Mouse (Mus musculus): ENCODE data around the gene 4930435E12Rik.
"Not testable (repeated sequence)": the region's sequence is repeated elsewhere in the genome, so short reads cannot be mapped to it uniquely, and the experiment has no call there.

Gene 4930435E12Rik

DNA sequence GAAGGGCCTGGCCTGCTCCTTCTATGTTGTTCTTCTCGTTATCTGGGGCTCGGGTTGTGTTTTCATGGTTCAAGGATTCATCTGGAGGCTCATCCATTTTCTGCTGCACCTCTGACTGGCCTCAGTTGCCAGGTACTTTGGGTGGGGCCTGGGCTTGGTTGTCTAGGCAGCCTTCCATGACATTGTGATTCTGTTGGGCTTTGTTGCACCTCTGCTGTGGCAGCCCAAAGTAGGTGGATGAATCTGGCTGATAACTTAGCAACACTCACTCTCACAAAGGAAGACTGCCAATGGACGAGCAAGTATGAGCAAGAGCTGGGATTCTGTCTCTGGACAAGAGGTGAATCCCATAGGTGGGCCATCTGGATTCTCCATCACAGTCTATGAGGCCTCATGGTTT, at the start of gene 4930435E12Rik:
Gene 4930435E12Rik, minus strand, starts transcription at position 101 of the 400 bp plus-strand sequence.
- DNase-seq (ENCODE audit: low read depth, low spot score) = no peak

DNA sequence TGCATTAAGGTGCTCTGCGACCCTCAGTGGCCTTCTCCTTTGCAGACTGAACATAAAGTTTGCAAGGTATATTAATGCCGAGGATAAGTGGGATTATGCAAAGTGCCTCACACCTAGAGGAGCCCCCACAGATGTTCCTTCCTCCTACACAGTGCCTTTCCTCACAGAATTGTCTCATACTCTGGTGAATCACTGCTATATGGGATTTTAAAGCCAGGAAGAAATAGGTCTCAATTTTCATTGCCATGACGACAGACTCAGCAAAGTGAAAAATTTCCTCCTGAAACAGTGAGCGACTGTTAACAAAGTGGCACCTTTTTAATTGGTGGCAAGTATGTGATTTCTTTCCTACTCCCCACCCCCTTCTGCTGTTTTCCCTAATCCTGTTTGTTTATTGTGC, 45.9 kb upstream of the 4930435E12Rik start:
- DNase-seq (ENCODE audit: low read depth, low spot score) = no peak

DNA sequence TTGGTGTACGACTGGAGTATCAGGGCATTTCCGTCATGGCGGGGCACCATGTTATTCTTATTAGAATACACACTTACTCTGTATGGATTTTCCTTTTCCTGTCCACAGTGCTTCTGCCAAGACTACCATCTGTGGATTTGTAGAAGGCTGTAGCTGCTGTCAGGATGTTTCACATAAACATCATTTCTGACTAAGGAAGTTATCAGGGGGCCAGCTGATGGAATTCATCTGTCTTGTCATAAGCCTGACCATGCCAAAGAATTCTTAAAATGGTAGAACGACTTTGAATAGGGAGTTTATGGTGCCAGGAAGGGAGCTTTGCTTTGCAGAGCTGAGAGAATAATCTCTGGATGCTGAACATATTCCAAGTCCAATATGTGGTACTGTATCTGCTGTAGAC, 44.7 kb upstream of the 4930435E12Rik start:
- DNase-seq (ENCODE audit: low read depth, low spot score) = no peak

DNA sequence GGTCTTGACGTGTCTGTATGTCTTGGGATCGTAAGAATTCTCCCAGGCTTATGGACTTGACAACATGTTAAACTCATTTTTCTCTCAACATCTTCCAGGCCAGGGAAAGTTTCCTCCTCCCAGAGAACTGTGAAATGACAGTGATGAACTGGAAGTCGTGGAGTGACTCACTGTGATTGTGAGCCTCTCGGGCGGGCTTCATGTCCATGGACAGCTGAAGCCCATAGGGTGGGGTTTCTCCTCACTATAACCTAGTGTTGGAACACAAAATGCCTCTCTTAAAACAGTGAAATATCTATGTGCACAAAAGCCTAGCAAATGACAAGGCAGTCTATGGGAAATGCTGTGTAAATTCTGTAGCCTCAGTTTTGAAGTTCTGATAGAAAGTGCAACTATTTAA, 35.8 kb upstream of the 4930435E12Rik start:
- DNase-seq (ENCODE audit: low read depth, low spot score) = no peak

DNA sequence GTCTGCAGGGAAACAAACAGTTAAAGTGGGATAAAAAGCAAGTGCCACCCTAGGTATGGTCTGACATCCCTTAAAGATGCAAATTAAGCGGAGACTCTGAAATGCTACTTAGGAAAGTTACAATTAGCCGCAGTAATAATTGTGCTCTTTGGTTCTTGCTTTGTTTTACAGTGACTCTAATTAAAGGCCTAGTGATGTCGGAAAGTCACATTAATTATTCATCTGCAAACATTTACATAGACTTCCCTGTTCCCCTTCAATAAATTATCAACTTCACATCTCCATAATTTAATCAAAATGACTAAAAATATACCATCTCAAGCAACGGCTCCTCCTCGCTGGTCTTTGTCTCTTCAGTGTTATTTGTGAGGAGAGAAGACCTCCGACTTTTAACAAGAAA, 32.0 kb upstream of the 4930435E12Rik start:
- no peak for DNase-seq (ENCODE audit: low read depth, low spot score)

DNA sequence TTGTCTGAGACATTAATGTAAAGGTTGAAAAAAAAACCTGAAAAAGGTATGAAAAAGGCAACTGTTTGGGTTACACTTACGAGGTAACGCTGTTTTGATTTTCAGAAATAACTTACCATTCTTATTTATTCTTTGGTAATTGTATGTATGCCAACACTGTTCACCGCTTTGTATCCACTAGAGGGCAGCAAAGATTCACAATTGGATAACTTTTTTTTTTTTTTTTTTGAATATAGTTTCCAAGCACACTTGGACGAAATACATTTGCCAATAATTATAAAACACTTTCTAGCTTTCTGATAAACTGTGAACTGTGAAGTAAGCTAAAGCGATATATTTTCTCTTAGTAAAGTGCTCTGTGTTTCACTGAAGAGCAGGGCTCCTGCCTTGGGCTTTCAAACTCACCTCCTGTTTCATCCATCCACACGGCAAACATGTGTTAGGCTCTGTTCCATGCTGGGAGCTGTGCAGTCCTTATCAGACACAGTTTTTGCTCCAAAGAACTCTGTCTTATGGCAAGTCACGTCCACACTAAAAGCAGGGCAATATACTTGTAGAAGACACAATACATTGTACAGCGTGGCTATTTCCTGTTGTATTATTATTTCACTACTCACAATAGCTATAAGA, 29.7 kb upstream of the 4930435E12Rik start:
- peak; percentile 40 for DNase-seq (ENCODE audit: low read depth, low spot score)

DNA sequence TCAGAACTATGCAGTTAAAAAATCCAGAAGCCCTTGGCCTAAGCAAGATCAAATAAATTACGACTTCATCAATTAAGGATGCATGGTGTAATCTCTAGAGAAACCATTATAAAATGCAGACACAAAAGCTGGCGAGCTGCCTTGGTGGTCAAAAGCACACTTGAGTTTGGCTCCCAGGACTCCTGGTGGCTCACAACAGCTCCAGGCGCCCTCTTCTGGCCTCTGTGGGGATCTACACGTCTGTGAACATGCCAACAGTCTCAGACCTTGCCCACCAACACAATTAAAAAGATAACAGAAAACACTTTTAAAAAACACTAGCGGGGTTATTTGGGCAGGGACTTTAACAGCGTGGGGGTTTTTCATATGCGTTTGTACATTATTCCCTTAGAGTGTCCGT, 16.0 kb downstream of the 4930435E12Rik start:
- DNase-seq (ENCODE audit: low read depth, low spot score) = peak; percentile 63

DNA sequence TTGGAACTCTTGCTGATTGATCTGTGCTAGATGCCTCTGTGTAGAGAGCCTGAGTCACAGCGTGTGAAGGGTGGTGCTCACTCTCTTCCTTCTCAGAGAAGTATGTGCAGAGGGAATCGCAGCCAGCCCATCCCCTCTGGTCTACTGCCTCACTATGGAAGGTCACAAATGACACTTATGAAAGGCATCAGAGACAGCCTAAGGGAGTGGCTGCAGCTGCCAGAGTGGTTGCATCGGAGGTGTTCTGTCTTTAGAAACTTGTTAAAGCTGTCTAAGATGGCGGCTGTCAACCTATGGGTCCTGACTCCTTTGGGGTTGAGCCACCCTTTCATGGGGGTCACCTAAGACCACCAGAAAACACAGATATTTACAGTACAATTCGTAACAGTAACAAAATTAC, 18.4 kb downstream of the 4930435E12Rik start:
- no peak for DNase-seq (ENCODE audit: low read depth, low spot score)

DNA sequence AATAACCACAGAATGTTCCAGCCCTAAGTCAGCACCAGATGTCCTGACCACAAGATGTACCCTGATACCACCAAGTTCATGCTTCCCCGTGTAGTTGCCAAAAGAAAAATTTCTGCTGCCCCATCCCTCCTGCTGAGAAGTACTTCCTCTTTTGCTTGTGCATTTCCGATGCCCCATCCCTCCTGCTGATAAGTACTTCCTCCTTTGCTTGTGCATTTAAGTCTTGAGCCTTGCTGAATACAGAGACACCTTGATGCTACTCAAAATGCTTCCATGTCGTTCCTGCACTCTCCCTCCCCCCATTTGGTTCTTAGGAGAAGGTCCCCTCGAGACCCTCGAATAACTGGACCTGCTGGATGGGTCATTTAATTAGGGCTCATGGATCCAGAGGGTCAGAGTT, 20.8 kb downstream of the 4930435E12Rik start:
- not testable (repeated sequence) for DNase-seq (ENCODE audit: low read depth, low spot score)

DNA sequence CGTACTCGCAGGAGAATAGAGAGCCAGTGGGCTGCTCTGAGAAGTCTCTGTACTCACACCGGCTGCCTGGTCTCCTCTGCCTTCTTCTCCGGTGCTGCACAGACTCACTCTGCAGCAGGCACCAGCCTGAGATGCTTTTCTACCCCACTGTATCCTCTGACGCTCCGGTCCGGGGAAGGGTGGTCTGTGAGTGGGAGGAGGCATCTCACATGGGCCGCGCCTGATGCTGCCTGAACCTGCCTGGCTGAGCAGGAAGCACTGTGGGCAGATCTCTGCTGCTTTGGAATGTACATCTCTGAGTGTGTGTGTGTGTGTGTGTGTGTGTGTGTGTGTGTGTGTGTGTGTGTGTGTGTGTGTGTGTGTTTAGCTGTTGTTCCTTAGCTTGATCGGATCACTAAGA, 28.5 kb downstream of the 4930435E12Rik start, which contains the start of gene Upk1b:
Gene Upk1b, minus strand, starts transcription at position 238 of the 400 bp plus-strand sequence.
- no peak for DNase-seq (ENCODE audit: low read depth, low spot score)

DNA sequence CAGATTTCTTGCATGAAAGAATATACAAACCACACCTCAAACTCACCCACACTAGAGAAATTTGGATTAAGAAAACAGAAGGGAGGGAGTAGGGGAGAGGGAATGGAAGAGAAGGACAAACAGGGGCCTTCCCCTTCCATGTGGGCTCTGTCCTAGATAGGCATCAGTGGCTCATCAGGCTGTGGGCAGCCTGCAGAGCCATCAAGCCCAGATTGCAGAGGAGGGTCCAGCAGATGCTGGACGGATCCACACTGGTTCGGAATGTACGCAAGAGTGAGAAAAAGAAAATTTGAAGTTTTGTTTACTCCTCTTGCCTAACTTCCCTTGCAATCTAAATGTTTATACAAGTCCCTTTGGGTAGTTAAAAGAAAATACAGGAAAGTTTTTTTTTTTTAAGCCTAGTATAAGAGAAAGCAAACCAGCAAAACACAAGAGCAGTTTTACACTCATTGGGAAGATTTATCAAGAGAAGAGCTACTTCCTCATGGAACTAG, 29.5 kb downstream of the 4930435E12Rik start:
- no peak for DNase-seq (ENCODE audit: low read depth, low spot score)

DNA sequence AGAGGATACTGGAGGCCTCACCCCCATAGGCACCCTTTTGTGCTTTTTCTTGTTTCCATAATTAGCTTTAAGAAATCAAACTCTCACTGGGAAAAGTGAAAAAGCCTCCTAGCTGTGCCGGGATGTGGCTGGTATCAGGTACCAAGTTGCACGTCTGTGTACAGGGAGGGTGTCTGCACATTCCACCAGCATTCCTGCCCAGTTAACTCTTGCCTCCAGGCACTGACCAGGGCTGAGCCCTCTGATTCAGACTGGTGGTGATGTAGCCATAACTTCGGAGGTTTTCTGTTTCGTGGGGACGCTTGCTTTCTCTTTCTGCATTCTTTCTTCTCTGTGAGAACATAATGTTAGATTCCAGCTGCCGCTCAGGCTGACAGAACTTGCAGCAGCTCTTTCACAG, 35.4 kb downstream of the 4930435E12Rik start:
- DNase-seq (ENCODE audit: low read depth, low spot score) = no peak

DNA sequence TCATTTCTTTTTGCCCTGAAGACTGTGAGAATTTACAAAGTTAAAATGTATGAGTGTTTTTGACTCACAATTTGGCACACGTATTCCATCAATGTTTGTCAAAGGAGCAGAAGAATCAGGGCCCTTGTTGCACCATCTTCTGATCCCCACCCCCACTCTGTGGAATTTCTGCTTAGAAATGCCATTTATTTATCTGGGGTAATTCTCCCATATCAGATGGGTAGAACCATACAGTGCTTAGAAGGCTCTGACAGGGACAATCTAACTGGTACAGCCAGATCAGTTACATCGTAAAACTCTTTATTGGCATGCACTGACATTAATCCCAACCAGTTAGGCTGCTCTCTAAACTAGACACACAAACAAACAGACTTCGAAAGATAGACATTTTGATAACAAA, 38.6 kb downstream of the 4930435E12Rik start:
- DNase-seq (ENCODE audit: low read depth, low spot score) = no peak

DNA sequence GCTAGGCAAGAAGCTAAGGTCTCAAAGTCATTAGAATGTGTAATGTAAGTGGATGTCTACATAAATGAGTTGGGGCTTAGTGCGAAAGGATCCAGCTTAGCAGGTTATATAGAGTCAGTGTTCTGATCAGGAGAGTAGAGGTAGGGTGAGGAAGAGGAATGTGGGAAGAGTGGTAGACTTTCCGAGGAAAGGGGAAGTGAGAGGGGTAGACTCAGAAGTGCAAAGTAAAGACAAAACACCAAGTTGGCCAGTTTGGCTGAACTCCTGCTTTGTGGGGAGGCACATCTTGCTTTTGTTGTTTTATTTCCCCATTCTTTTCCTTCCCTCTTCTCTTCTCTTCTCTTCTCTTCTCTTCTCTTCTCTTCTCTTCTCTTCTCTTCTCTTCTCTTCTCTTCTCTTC, 39.5 kb downstream of the 4930435E12Rik start:
- DNase-seq (ENCODE audit: low read depth, low spot score) = no peak

DNA sequence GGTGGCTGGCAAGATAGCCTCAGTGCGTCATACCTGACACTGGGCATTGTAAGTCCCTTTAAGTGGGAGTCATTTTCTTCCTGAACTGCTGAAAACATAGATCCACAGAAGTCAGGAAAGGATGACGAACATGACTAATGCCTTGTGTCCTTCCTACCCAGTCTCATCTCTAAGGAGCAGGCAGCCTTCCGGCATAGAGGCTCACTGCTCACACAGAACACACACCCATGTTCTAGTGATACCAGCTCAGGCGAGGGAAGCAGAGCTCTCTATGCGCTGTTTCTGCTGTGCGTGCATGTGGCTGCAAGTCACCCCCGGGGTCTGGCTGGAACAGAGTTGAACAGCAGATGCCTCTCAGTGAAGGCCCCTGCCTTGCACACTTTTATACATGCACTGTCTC, 43.2 kb downstream of the 4930435E12Rik start:
- DNase-seq (ENCODE audit: low read depth, low spot score) = no peak

DNA sequence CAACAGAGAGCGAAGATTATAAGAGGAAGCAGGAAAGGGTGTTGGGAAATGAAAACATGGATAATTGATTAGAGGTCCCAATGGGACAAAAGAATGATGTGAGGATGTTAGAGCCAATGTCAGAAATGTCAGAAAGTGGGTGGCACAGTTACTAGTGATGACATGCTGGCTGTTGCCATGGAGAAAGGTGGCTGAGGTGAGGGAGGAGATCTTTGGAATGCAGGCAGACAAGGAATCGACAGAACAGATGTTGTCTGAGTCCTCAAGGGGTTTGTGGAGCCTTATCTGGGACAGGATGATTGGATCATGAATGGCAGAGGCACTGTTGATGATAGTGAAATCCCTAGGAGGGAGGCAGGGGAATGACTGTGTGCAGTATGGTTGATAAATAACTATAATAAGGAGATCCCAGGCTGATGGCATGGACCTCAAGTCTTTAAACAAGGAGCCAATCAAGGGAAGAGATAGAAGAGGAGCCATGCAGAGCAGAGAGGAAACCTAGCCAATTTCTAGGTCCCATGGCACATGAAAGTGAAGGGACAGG, 46.0 kb downstream of the 4930435E12Rik start:
- no peak for DNase-seq (ENCODE audit: low read depth, low spot score)

DNA sequence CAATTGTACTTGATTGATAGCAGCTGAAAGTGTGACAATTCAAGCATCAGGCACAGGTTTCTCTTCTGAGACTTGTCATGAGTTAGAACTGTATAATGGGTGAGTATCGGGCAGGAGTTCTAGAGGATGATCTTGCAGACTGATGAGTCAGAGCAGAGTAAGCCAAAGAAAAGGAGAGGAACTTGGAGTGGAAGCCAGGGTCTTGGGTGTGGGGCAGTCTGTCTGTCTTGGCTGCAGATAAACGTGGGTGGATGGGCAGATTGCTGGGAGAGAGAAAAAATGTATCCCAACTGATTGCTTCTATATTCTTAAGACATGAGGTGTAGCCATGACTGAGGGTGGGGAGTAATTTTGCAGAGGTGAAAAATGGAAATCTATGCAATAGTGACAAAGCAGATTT, 46.6 kb downstream of the 4930435E12Rik start:
- no peak for DNase-seq (ENCODE audit: low read depth, low spot score)

DNA sequence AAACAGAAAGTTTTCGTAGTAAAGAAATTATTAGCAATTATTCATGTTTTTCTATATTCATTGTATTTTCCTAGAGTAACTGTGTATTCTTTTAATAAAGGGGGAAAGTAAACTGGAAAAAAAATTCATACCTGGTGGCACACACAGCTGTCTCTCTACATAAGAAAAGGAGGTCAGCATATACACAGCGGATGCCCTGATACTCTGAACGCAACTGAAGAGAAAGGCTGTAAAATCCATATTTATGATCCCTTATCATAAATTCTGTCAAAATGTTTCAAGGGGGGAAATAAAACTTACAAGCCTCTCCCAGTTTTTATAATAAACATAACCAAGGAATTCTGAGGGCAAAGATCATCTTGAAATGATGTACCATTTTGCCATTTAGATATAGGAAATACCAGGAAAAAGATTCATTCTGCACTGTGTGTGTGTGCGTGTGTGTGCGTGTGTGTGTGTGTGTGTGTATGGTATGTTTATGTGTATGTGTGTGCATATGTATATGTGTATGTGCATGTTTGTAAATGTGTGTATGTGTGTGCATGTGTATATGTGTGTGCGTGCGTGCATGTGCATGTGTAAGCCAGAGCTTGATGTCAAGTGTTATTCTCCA, 47.5 kb downstream of the 4930435E12Rik start:
- DNase-seq (ENCODE audit: low read depth, low spot score) = no peak

DNA sequence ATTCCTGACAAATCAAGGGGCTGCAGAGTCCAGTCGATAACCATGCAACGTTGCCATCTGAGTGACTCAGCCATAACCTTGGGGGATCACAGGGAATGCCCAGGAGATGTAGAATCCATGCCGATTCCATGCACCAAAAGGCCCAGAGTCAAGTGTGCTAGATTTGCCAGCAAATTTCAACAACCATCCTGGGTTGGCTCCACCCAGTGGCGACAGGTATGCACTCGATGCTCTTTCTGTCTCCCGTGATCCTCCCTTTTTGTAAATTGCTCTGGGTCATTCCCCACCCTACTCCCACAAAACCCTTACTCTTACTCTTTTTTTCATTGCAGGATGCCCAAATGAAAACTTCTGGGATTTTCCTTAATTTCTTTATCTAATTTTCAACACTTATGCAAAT, 52.2 kb downstream of the 4930435E12Rik start:
- no peak for DNase-seq (ENCODE audit: low read depth, low spot score)

DNA sequence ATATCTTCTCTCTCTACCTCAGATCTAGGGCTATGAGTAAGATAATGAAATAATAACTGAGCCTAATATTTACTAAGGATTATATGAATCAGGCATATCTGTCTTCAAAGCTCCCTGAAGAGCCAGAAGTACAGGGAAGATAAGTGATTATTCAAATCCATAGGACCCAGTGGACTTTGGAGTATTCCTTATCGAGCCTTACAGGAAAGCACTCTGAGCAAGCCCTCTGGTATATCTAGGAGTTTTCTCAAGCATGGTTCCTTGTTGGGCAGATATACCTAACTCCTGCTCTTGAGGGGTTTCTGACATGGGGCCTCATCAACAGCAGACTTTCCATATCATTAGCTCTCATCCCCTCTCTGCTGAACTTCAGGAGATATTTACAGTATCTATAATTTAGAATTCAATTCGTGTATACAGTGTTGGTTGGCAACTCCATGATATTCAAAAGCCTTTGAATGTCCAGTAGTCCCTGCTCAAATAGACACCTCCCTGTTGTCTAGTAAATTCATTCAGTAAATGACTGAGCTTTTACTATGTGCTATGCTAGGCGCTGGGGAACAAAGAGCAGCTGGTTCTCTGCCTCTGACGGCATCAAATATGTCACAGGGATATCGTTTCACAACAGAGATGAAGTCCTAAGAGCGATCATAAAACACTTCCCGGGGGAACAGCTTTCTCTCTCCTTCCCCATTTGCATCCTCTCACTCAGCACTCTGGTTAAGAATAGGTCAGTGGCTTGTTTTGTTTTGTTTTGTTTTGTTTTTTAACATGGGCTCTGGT, 53.4 kb downstream of the 4930435E12Rik start:
- no peak for DNase-seq (ENCODE audit: low read depth, low spot score)

DNA sequence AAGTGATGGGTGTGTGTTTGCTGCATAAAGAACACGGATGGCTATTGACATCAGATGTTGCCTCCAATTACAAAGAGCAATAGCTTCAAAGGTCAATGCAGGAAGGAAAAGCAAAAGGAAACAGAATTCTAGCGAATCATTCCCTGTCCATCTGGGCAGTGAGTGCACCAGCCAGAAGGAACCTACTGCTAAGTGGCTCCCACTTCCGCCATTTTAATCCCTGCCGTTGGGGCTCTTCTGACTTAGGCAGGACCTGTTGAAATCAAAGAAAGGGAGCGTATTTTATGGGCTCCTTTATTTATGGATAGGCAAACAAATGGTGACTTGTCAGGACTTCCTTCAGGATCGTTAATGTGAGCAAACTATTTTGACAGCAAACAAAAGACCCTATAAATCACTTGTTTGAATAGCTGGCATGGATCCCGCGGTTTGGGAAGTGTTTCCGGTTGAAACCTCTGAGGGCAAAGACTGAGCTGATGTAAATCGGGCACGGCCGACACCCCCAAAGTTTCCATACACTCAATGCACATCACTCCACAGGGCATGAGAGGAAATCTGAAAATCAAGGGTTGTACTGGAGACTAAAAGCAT, 55.5 kb downstream of the 4930435E12Rik start:
- DNase-seq (ENCODE audit: low read depth, low spot score) = no peak

DNA sequence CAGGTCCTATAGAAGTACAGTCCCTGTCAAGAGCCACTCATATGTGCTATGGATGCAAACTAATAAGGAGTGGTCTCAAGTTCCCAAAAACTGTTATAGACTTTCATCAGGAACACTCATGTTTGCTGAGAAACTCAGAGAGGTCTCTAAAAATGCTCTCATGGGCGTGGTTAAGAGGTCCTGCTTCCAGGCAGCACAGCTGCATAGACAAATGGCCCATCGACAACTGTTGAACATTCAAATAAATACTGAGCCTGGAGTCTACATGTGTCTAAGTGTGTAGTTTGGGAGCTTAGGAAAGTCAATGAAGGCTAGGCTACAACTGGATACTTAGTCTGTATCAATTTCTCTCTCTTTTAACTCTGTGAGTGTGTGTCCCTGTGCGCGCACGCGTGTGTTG, 57.4 kb downstream of the 4930435E12Rik start:
- no peak for DNase-seq (ENCODE audit: low read depth, low spot score)

All from embryo, embryonic 11.5 days (tissue).